Mouse (Mus musculus) liver, adult 2 months (tissue): ENCODE data around the gene Dcun1d5.

Experiments
- CTCF ChIP-seq: fragments of 200-500 bp; IDR thresholded peaks from 2 replicates; pipeline ENCODE4 v1.5.1; 2011; ENCODE audit warnings: low read depth, low read length, control low read depth
- POLR2A ChIP-seq: fragments of 200-500 bp; IDR thresholded peaks from 2 replicates; pipeline ENCODE4 v1.6.1; 2011; ENCODE audit warnings: low read length, control low read depth; ENCODE audit not compliant: insufficient read depth; ENCODE audit errors: extremely low read depth

GRCm38 (mm10) chr9:7252797-7253654 lies 68.7 kb downstream of the Dcun1d5 start:
- no peak for TF ChIP-seq POLR2A
- no peak for TF ChIP-seq CTCF
